Mouse (Mus musculus): Measurements from ENCODE around the gene 4933412E24Rik. TPM values are rescaled to one million over a fixed set of nuclear protein-coding genes. Genes with fewer than 3 reads are reported as not detected.
A peak's percentile ranks its signal among the peaks of the same experiment; 100 is the strongest.

4933412E24Rik gene
- total RNA-seq (2021) = not detected

DNA sequence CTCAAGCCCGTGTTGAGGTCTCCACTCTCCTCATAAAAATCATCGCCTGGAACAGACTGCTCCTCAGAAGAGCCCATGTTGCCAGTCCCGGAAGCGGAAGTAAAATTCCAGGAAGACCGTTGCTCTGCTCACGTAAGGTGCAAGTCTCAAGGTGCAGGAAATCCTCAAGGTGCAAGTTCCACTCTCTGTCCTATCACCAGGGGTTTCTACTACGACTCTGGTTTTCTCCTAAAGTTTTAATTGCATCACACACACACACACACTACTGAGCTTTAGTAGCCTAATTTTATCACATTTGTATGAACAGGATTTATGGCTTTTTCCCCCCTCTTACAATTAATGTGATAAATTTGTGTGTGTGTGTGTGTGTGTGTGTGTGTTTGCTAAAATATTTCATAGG is at the start of gene 4933412E24Rik:
Gene 4933412E24Rik (minus strand): TSS at position 101 of the 400 bp plus-strand sequence.
- no peak for DNase-seq

DNA sequence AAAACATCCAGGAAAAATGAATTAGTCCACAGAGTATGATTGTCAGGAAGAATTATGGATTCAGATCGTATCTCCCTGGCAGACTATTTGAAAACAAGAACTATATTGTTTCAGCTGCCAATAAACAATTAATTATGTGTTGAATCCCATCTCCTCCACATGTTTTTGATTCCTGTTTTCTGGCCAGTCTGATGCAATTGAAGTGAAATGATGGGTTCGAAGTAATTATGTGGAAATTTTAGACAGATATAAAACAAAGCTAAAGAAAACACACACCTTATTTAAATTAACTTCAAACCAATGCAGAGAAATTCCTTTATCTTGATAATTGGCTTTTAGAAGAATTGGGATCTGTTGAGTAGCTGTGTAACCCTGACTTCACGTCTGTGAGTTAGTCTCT is 14.3 kb upstream of the 4933412E24Rik start:
- DNase-seq = no peak

DNA sequence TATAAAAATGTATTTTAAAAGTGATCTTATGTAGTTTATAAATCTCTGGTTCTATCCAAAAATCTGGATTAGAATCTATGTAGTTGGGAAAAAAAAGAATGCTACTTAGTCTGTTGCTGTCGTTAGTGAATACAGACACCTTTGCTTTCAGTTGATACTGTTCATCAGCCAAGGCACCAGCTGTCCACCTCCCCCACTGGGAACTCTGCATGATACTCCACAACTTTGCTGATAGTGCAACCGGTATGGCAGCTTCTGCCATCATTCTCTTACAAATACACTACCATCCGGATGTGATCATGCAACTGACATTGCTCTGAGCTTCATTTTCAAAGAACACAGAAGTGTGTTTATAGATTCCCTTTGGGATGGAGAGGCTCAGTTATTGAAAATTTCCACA is 4.8 kb upstream of the 4933412E24Rik start:
- peak; percentile 19 to 45 for DNase-seq

DNA sequence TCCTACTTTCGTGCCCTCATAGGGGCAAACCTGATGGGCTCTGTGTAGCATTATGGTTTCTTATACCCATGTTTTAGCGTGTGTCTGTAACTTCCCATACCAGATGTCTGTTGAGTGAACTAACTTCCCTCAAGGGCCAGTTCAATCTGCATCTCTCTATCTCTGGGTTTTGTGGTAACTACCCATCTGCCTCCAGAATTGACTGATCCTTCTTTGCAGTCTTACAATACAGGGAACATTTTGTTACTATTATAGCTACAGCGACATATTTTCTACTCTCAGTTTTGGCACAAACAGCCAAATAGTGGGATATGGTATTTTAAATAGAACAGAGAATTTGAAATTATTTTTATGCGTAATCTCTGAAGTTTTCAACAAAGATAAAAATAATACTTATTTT is 6.2 kb downstream of the 4933412E24Rik start:
- DNase-seq = no peak

DNA sequence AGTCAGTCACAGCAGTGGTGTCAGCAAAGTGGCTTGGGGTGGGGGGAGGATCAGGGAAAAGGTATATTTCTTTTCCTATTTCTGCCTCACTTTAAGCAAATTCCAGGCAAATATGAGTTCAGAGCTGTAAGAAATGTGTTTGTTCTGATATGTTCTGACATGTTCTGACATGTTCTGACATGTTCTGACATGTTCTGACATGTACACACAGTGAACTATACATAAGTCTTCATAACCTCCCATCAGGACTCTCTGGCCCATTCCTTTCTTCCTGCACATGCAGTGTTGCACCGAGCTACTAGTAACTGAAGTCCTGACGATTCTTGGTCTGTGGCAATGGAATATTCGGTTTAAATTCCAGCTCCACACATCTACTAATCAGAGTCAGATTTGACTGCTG is 6.8 kb downstream of the 4933412E24Rik start:
- DNase-seq = no peak

DNA sequence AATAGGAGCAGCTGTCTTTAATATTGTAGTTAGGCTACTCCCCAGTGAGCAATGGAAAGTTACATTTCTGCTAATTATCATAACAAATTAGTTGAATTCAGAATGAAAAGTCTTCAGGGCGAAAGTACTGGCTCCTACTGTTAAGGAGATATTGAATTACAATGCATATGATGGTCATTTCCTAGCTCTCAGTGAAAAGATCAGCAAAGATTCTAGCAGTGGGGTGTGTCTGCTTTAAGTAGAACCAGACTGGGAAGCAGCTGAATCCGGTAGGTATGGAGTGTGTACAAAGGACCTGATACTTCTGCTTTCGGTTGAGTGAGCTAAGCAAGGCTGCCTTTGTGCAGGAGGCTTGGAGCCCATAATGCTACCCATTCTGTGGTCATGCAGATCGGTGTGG is 32.6 kb downstream of the 4933412E24Rik start:
- no peak for DNase-seq

DNA sequence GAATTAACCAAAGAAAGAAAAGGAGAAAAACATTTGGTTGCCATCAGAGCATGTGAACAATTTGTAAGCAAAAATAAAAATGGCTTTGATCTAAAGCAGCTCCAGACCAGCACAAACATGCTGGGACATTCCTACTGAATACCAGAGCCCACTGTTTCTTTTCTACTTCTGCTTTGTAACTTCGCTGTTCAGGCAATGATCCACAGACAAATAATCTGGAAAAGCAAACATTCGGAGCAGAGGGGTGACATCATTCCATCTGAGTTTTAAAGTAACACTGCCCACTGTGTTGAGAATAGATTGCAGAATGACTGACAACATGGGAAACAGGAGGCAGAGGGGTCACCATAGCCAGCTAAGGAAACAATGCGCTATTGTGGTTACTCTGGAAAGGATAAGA is 41.1 kb downstream of the 4933412E24Rik start:
- no peak for DNase-seq

DNA sequence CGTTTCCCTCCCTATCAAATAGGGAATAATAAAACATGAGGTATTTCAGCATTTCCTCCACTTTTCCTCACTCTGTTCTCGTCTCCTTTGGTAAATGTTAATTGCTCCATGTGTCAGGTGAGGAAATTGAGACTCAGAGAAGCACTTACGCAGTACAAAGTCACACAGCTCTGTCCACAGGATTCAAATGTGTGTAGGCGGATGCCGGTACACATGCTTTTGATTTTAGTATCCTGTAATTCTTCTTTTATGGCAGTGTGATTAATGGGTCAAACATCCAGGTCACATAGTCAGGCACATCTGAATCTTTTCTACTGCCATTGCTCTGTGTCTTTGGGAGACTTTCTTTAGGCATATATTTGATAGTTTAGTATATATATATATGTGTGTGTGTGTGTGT is 41.8 kb downstream of the 4933412E24Rik start:
- DNase-seq = no peak

DNA sequence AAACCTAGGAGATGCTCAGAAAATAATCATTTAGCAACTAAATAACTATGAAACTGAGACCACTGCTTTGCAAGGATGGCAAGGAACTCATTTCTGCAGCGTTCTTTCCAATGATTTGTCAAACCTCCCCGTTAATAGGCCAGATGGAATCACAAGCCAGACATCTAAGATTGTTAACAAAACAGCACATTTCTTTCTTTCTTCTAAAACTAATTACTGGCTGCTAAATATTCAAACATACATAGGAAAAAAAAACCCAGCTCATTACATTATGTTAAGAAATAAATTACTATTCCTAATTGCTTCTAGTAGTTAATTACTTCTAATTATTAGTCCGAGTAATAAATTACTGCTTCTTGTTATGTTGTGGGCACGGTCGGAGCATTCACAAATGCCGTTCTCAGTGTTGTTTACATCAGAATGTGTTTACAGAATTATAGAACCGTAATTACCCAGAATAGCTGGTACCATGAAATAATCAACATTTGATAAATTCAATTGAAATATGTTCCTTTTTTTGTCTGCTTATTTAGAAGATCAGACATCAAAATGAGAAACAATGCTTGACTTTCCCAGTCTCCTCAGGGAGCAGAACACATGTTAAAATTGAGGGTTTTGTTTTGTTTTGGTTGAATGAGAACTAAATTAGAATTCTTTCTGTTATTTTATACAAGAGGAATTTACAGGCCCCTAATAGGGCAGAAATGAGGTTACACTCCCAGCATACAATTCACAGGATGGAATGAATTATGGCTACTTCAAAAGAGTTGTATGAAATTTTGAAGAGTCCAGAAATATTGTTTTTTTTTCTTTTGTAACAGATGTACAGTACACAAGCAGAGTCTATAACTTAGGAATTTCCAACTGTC is 42.5 kb downstream of the 4933412E24Rik start:
- no peak for DNase-seq
